Mouse (Mus musculus) hematopoietic multipotent progenitor cell, adult 10-12 weeks (in vitro differentiated cells): ENCODE data around the gene Plekha1. TPM values are rescaled to one million over a fixed set of nuclear protein-coding genes. Genes with fewer than 3 reads are reported as not detected.

Source experiments
- polyA plus RNA-seq: library from polyadenylated mRNA; stranded (reverse); fragments of >175 nt; gene quantifications from 2 replicates; pipeline ENCODE4 v1.2.3, GENCODE M21; 2012; ENCODE audit warnings: low replicate concordance

The Plekha1 gene
- polyA plus RNA-seq = 9.6 and 26.8 TPM in 2 replicates

GRCm38 (mm10) chr7:130865613-130866591 is at the start of gene Plekha1:
TSS of gene Plekha1 (plus strand) at chr7:130865756.

DNA sequence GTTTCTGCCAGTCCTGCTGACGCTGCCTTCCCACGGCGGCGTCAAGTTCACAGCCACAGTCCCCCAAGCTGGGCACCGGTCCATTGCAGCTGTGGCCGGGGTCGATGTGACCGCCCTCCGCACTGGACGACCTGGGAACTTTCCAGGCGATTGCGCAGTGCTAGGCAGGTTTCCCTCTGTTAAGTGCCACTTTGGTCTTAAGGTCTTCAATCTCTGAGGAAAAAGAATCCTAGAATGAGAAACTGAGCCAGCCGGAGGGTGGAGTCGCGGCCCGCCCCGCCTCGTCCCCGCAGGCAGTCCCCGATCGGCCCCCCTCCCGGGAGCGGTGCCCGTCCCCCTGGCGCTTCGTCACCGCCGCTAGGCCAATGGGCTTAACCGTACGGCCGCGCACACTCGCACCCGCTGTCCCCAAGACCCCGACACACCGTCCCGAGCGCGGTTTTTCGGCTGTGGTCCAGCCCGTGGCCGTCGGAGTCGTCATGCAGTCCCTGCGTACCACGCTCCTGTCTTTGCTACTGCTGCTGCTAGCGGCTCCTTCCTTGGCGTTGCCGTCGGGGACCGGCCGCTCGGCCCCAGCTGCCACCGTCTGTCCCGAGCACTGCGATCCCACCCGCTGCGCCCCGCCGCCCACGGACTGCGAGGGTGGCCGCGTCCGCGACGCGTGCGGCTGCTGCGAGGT is 70.4 kb downstream of the Plekha1 start, which contains the start of gene Htra1:
Gene Htra1, plus strand, starts transcription at position 319 of the 679 bp plus-strand sequence.

Other genes starting within 250 kb of the Plekha1 start
- 0.53 TPM in 1 of 2 replicates, not detected in the other for gene Btbd16, start 91.7 kb upstream of the Plekha1 start, polyA plus RNA-seq
- 1.0 and 1.6 TPM in 2 replicates for gene Htra1, start 70.4 kb downstream of the Plekha1 start, polyA plus RNA-seq
- 0.02 TPM in 1 of 2 replicates, not detected in the other for gene Dmbt1, start 166.3 kb downstream of the Plekha1 start, polyA plus RNA-seq